Mouse (Mus musculus) hindlimb bud, embryonic 11.5 days (tissue): ENCODE measurements at regions not wholly inside any gene's neighbourhood (a gene's known extent, or its start where the extent isn't known, plus 50 kb on each side); places are given as distances from the start of the nearest gene placed in this dataset.
"Not testable (repeated sequence)": the region's sequence is repeated elsewhere in the genome, so short reads cannot be mapped to it uniquely, and the experiment has no call there.

Experiments used
- DNase-seq: peaks from one replicate; pipeline ENCODE4 v3.0.0-alpha.2; 2012; ENCODE audit warnings: low read depth, low spot score; ENCODE audit errors: extremely low spot score

DNA sequence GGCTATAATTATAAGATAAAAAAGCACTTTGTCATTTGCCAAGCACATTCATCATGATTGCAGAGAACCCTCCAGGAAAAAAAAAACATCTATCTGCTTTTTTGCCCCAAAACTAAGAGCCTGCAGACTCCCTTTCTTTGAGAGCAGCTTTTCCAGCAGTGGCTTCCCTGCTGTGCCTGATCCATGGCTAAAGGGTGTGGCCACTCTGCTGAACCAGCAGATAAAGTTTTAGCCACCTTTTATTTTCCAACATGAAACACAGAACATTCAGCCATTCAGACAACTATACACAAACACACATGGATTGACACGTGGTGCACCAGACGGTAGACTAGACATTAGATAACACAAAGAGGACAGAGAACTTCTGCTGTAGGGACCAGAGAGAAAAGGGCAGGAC is 164.9 kb upstream of the Klf6 start:
- no peak for DNase-seq

DNA sequence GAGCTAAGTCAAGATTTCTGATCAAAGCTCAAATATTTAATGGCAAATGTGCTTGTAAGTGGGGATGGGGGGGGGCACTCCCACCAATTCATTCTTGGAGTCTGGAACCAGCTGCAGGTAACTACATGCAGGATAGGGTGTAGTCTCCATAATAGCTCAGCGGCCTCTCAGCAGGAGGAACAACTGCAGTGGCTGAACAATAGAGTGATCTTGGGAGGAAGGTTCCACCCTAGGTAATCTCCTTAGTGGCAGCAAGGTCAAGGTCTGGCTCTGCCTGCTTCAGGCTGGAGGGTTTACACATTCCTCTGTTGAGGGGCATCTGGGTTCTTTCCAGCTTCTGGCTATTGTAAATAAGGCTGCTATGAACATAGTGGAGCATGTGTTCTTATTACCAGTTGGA is 164.0 kb upstream of the Klf6 start:
- not testable (repeated sequence) for DNase-seq

DNA sequence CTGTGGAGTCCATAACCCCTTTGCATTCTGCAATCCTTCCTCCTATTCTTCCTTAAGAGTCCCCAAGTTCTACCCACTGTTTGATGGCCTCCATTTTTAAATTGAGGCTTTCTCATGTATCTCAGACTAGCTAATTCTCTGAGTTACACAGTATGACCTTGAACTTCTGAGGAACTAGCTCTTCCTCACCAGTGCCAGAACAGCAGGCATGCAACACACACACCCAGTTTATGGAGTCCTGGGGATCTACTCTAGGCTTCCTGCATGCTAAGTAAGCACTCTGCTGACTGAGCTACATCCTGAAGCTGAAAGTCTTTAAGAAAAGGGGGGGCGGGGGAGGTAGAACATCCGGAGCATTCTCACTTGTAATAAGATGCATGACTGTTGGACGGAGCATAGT is 159.2 kb upstream of the Klf6 start:
- no peak for DNase-seq

GRCm38 (mm10) chr13:5704991-5705390 is 156.3 kb upstream of the Klf6 start:
- DNase-seq: no peak

DNA sequence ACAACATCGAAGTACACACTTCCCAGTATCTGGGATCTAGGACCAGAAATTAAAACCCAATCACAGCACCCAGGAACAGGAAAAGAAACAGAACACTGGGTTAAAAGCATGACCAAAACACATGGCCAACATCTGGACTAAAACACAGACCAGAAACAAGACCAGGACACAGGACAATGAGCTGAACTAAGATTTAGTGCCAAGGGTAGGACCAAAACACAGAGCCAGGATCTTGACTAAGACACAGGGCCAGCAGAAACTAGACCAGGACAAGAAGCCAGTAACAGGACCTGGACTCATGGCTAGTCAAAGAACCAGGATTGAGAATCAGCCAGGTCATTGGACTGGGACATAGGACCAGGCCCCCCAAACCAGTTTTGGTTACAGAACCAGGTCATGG is 149.6 kb upstream of the Klf6 start:
- no peak for DNase-seq

DNA sequence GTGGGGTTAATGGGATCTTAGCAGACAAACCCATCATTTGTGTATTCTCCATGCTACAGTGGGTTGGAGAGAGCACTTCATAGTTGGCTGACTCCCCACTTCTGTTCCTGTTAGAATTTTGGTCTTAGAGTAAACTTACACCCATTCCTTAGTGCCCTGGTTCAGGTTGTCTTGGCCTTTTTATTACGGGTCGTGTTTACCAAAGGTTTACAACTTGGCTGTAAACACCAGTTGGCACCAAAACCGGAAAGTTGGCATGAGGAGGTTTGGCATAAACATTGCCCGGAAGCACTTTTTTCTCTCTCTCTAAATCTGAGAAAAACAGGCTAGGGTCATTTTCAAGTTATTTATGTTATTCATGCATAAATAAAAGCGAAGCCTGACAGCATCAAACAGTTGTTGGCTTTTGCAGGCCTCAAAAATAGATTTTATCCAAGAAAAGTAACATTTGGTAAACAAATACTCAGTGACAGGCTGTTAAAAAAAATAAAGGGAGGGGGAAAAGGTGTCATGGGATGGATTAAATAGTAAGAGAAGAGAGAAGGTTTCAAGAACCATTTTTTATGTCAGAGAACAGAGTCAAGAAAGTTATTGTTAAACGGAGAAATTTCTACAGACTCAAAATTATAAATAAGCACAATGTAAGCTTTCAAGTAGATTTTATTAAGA is 148.0 kb upstream of the Klf6 start:
- no peak for DNase-seq

DNA sequence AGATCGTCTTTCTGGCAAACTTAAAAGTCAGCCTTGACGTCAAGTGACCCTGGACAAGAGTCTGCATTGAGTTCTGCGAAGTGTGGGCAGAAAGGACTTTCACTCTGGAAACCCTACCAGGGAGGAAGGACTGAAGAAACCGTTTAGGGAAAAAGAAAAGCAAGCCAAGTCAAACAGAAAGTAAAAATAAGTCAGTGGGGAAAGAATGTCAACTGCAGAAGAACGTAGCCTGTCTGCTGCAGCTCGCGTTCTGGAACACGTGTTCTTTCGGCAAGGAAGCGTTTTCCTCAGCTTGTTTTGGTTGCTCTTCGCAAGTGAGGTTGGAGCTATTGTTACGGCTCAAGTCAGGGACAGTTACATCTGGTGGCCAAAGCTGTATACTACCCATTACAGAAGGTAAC is 147.1 kb upstream of the Klf6 start:
- DNase-seq: no peak

- DNase-seq: no peak
Observed at GRCm38 (mm10) chr13:5714793-5715192, 146.5 kb upstream of the Klf6 start.

DNA sequence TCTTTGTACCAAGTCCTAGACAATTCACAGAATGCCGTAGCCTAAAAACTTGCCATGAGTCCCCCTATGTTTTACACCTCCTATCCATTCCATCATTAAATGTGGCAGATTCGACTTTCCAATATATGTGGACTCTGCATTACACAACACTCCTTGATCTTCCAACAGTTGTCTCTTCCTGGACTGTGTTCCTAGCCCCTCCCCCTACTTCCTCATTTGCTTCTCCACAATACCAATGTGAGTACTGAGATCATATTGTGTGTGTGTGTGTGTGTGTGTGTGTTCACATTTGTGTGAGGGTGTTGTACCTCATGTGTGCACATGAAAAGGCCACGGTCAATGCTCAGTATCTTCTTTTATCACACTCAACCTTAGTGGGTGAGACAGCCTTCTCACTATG is 144.5 kb upstream of the Klf6 start:
- no peak for DNase-seq

- DNase-seq: no peak
Observed at GRCm38 (mm10) chr13:5723319-5723718, 138.0 kb upstream of the Klf6 start.

GRCm38 (mm10) chr13:5724364-5724763 is 136.9 kb upstream of the Klf6 start:
- DNase-seq: no peak

GRCm38 (mm10) chr13:5725984-5726383 is 135.3 kb upstream of the Klf6 start:
- no peak for DNase-seq

GRCm38 (mm10) chr13:5726446-5726845 is 134.8 kb upstream of the Klf6 start:
- no peak for DNase-seq

DNA sequence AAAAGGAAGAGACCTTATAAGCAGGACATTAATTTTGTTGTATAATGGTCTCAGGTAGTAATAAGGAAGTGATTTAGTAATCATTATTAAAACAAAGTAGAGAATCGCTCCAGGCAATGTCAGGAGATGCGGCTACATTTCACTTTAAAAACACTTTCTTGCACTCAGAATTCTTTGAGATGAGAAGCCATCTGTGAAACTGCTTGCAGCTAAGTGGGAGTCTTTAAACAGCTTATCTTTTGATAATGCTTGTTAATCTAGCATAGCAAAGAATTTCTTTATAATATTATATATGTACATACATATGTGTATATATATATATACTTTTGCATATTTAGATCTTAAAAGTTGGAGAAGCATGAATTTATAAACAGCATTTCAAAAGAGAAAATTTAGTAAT is 133.1 kb upstream of the Klf6 start:
- no peak for DNase-seq

DNA sequence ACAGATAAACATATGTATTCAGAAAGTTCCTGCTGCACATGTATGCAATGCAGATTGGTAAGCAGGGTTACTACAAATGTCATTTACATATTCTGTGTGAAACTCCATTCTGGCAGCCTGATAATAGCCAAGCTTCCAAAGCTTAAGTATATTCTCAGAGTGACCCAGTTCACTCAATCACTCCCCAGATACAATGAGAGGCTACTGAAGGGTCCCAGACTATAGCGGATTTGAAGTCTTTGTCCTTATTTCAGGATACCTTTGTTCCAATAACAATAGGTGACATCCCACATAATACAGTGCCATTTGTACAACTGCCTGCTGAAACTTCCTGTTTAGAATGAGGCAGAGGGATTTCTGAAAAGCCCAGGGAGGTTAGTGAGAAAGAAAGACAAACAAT is 132.5 kb upstream of the Klf6 start:
- no peak for DNase-seq

DNA sequence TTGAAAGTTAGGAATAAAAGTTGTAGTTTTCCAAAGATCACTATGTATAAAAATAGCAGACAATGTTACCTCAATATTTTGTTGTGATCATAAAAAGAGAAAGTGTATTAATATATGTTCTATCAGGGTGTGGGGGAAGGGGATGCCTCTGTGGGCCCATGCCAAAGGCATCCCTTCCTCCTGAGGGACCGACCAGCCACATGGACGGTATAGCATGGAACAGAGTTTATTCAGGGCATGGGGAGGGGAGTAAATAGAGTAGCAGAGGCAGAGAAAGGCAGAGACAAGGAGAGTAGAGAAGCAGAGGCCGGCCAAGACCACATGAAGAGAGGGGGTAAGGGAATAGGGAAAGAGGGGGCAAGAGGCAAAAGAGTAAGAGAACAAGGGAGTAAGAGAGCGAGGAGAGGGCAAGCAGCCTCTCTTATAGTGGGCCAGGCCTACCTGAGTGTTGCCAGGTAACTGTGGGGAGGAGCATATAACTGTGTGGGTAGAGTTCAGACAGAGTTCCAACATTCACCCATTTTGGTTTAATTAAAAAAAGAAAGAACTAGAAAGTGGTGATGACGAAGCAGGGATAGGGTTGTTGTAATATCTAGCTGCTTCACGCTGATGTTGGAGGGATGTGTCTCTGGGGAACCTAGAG is 131.7 kb upstream of the Klf6 start:
- no peak for DNase-seq

- DNase-seq: no peak
Observed at GRCm38 (mm10) chr13:5732206-5732605, 129.1 kb upstream of the Klf6 start.

DNA sequence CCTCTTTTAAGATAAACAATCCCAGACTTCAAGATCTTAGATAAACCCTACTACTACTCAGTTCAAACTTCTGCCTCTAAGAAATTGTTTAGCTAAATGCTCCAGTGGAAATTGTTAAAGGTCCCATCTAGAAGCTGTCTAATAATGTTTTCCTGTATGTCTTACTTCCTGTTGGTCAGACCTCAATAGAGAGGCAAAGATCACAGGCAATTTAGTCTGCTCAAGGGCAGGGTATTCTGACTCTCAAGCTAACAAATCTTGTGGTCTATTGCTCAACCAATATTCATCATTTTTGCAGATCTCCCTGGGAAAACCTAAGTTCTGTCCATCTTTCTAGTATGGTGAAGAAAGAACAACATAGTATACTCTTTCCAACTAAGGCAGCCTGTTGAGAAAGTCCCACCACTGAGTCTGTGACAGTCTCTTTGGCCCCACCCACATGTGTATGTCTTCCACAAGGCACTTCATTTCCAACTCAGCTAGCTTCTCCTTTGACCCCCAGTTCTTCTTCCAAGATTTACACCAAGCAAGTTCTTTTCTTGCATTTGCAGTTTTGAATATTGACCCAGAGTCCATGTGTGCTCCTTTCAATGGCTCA is 126.2 kb upstream of the Klf6 start:
- no peak for DNase-seq

DNA sequence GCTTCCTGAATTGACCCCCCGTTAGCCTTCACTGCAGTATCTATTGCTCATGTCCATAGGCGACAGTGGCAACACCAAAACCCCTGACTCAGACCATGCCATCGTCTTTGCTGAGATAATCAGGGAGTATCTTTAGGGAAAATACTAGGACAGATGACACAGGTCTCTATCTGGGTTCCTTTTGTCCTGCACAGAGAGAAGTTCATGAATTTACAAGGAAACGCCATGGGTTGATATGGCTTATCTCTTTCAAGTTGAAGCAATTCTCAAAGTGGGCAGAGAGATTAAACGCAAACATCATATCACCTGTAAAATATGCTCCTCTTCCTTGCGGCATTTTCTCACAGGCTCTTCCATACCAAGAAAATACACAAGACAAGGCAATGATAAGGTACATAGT is 124.8 kb upstream of the Klf6 start:
- DNase-seq: no peak

- DNase-seq: no peak
Observed at GRCm38 (mm10) chr13:5737214-5737613, 124.1 kb upstream of the Klf6 start.

GRCm38 (mm10) chr13:5740805-5741204 is 120.5 kb upstream of the Klf6 start:
- DNase-seq: no peak

DNA sequence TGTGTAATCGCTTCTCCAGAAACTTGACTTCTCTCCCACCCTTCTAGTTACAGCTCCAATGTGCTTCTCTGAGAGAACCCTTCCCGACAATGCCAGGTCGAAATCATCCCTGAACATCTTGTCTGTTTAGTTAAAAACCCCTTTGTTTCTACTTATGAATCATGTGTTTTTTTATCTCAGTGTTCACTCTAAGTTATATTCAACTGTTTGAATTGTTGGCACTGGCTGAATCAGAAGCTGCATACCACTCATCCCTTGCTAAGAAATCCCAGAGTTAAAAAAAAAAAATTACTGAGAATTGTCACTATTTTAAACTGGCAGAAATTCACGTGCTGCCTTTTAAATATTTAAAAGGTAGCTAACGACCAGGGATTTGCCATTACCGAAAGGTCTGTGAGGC is 116.3 kb upstream of the Klf6 start:
- no peak for DNase-seq

- DNase-seq: no peak
Observed at GRCm38 (mm10) chr13:5757176-5757575, 104.1 kb upstream of the Klf6 start.
